Mouse (Mus musculus): ENCODE data around the gene Gm8108. TPM values are rescaled to one million over a fixed set of nuclear protein-coding genes. Genes with fewer than 3 reads are reported as not detected.
"Not testable (repeated sequence)": the region's sequence is repeated elsewhere in the genome, so short reads cannot be mapped to it uniquely, and the experiment has no call there.

Gm8108 gene
- not detected in 2 replicates for total RNA-seq (2017)

- ATAC-seq (replicated peaks; ENCODE audit: low read depth, poor library complexity, severe bottlenecking): not testable (repeated sequence)
Measured at GRCm38 (mm10) chr14:4110426-4110825, at the start of gene Gm8108. Gene Gm8108, plus strand, starts transcription at chr14:4110526.

GRCm38 (mm10) chr14:4083820-4084219 lies 26.5 kb upstream of the Gm8108 start, which contains the start of gene Gm3115:
Gene Gm3115, plus strand, starts transcription at chr14:4084120.
- not testable (repeated sequence) for ATAC-seq (replicated peaks; ENCODE audit: low read depth, poor library complexity, severe bottlenecking)

- ATAC-seq (replicated peaks; ENCODE audit: low read depth, poor library complexity, severe bottlenecking): not testable (repeated sequence)
Measured at GRCm38 (mm10) chr14:4141646-4142045, 31.3 kb downstream of the Gm8108 start.

- ATAC-seq (replicated peaks; ENCODE audit: low read depth, poor library complexity, severe bottlenecking): not testable (repeated sequence)
Measured at GRCm38 (mm10) chr14:4164730-4165129, 54.4 kb downstream of the Gm8108 start, which contains the start of gene Gm3127. Gene Gm3127, plus strand, starts transcription at chr14:4165030.

GRCm38 (mm10) chr14:4182030-4182429 lies 71.7 kb downstream of the Gm8108 start:
- not testable (repeated sequence) for ATAC-seq (replicated peaks; ENCODE audit: low read depth, poor library complexity, severe bottlenecking)

Other genes starting within 250 kb of the Gm8108 start
- not detected in 2 replicates for gene Gm2916, start 226.4 kb upstream of the Gm8108 start, total RNA-seq (2017)
- gene Gm3029, start 178.8 kb upstream of the Gm8108 start, total RNA-seq (2017): not detected in 2 replicates
- gene Gm3095, start 147.0 kb upstream of the Gm8108 start, total RNA-seq (2017): not detected in 2 replicates
- not detected in 2 replicates for gene Gm3099, start 112.1 kb upstream of the Gm8108 start, total RNA-seq (2017)
- gene Gm5796, start 86.6 kb upstream of the Gm8108 start, total RNA-seq (2017): not detected in 2 replicates
- not detected in 2 replicates for gene Gm3115, start 26.4 kb upstream of the Gm8108 start, total RNA-seq (2017)
- not detected in 2 replicates for gene Gm3127, start 54.5 kb downstream of the Gm8108 start, total RNA-seq (2017)
- not detected in 2 replicates for gene Gm2974, start 72.0 kb downstream of the Gm8108 start, total RNA-seq (2017)
- gene Gm3138, start 139.1 kb downstream of the Gm8108 start, total RNA-seq (2017): not detected in 2 replicates
- gene Gm3149, start 206.8 kb downstream of the Gm8108 start, total RNA-seq (2017): not detected in 2 replicates
- gene 2610042L04Rik, start 224.2 kb downstream of the Gm8108 start, total RNA-seq (2017): not detected in 2 replicates

All from common myeloid progenitor, adult 5-6 weeks (primary cell).